Mouse (Mus musculus): Measurements from ENCODE around the gene Rnf216. TPM values are rescaled to one million over a fixed set of nuclear protein-coding genes. Genes with fewer than 3 reads are reported as not detected.

Rnf216 gene
- total and polyA plus RNA-seq, 3 experiments, result 15.5 to 30.7 (median 18.2) TPM

DNA sequence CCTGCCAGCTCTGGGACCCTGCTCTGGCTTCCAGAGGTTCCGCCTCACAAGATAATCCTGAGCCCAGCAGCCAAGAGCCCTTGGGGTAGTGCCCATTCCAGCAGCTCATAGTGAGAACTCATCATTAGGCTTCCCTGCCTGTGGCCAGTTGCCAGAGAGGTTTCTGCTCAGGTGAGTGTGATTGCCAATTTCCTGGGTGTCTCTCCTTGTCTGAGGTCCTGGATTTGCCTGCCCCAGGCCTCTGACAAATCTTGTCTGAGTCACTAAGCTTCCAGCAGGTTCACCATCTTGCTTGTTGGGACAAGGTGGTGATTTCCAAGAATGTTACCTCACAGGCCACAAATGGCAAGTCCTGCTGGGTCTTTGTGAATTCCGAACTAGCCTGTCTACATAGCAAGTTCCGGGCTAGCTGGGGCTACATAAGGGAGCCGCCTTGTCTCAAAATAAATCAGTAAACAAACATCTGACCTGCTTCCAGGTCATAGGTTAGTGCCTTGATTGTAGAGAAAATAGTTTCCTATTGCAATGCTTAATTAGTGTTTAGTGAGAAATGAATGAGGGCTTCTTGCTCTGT lies 12.1 kb upstream of the Rnf216 start:
- no peaks in the 10 kb centered on the region for H3K9me3 ChIP-seq (replicated peaks; ENCODE audit: low read length)
- H3K27me3 ChIP-seq (replicated peaks), result peaks cover 5% of the 10 kb centered on the region
- no peak overlapping the region for H3K4me2 ChIP-seq (ENCODE audit: insufficient read depth, low read depth, poor library complexity, severe bottlenecking)
- H3K36me3 ChIP-seq (replicated peaks in 1 of 2; ENCODE audit: control insufficient read depth in 1 of 2, insufficient read depth in 1 of 2, low read length in 1 of 2), result no peaks in the 10 kb centered on the region
- no peaks in the 10 kb centered on the region for H3K79me2 ChIP-seq (replicated peaks; ENCODE audit: control insufficient read depth, extremely low read depth, insufficient read depth, poor library complexity, severe bottlenecking)
- dilution Hi-C loops (cut with MboI; ENCODE audit: extremely low pct_ligation_motif_present, extremely low pct_unique_long_range_greater_than_20kb, low sequenced_read_pairs) (no loop called here), in situ Hi-C loops (cut with MboI; ENCODE audit: low pct_ligation_motif_present, low pct_unique_long_range_greater_than_20kb, low sequenced_read_pairs) (no loop called here)
- no peak for TF ChIP-seq RAD21 (IDR thresholded peaks at IDR 0.05; ENCODE audit: low read depth, low read length)
- no peak for TF ChIP-seq HCFC1 (IDR thresholded peaks at IDR 0.05; ENCODE audit: low read depth, low read length)
- no peak for TF ChIP-seq USF2 (conservative IDR thresholded peaks at IDR 0.05; ENCODE audit: low read depth, low read length)
- no peak for TF ChIP-seq PAX5 (IDR thresholded peaks at IDR 0.05; ENCODE audit: low read length)
- TF ChIP-seq CHD1 (IDR thresholded peaks at IDR 0.05; ENCODE audit: low read depth, low read length), result no peak
- TF ChIP-seq POLR2AphosphoS2 (IDR thresholded peaks at IDR 0.05; ENCODE audit: low read depth, low read length), result no peak
- no peak for TF ChIP-seq MXI1 (IDR thresholded peaks at IDR 0.05; ENCODE audit: low read depth, low read length)
- no peak for TF ChIP-seq SIN3A (IDR thresholded peaks at IDR 0.05; ENCODE audit: low read length)
- no peak for TF ChIP-seq JUN (IDR thresholded peaks at IDR 0.05; ENCODE audit: insufficient read depth, low read depth, low read length)
- H3K27ac ChIP-seq (ENCODE audit: insufficient read depth, low read depth), result no peak overlapping the region
- H3K4me1 ChIP-seq (ENCODE audit: control insufficient read depth in 1 of 2, insufficient read depth in 2 of 2), result peaks cover 0 to 4% of the 10 kb centered on the region in 2 experiments; a peak in 1 of 4 replicates
- H3K4me3 ChIP-seq (replicated peaks in 1 of 3; ENCODE audit: low read depth in 2 of 3, low read length in 2 of 3, poor library complexity in 1 of 3), result no peak overlapping the region
- DNase-seq (ENCODE audit: extremely low read depth), result no peak
- no peak overlapping the region for H3K9ac ChIP-seq (ENCODE audit: insufficient read depth, low read depth)

DNA sequence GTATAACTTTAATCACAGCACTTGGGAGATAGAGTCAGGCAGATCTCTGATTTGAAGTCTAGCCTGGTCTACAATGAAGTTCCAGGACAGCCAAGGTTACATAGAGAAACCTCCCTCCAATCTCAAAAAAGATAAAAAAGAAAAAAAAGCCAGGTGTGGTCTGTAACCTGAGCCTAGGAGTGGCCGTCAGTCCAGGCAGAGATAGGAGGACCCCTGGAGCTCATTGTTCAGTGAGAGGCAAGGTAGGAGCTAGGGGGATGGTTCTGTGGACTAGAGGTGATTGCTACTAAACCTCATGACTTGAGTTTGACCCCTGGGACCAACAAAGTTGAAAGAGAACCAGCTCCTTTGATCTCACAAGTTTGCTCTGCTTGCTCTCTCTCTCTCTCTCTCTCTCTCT lies 9.9 kb upstream of the Rnf216 start:
- peaks cover 0 to 4% of the 10 kb centered on the region in 2 experiments; a peak in 1 of 4 replicates for H3K4me1 ChIP-seq (ENCODE audit: control insufficient read depth in 1 of 2, insufficient read depth in 2 of 2)
- dilution Hi-C loops (cut with MboI; ENCODE audit: extremely low pct_ligation_motif_present, extremely low pct_unique_long_range_greater_than_20kb, low sequenced_read_pairs), result no loop called here
- no peaks in the 10 kb centered on the region for H3K79me2 ChIP-seq (replicated peaks; ENCODE audit: control insufficient read depth, extremely low read depth, insufficient read depth, poor library complexity, severe bottlenecking)
- no peak overlapping the region for H3K4me2 ChIP-seq (ENCODE audit: insufficient read depth, low read depth, poor library complexity, severe bottlenecking)
- in situ Hi-C loops (cut with MboI; ENCODE audit: low pct_ligation_motif_present, low pct_unique_long_range_greater_than_20kb, low sequenced_read_pairs), result no loop called here
- H3K9me3 ChIP-seq (replicated peaks; ENCODE audit: low read length), result peaks cover under 1% of the 10 kb centered on the region
- H3K27me3 ChIP-seq (replicated peaks), result peaks cover 5% of the 10 kb centered on the region
- H3K27ac ChIP-seq (ENCODE audit: insufficient read depth, low read depth), result no peak overlapping the region
- no peak for DNase-seq (ENCODE audit: extremely low read depth)
- no peak overlapping the region for H3K9ac ChIP-seq (ENCODE audit: insufficient read depth, low read depth)
- H3K4me3 ChIP-seq (replicated peaks in 1 of 3; ENCODE audit: low read depth in 2 of 3, low read length in 2 of 3, poor library complexity in 1 of 3), result no peak overlapping the region
- TF ChIP-seq KAT2A (IDR thresholded peaks at IDR 0.05; ENCODE audit: insufficient replicate concordance, low read length), result no peak
- no peak for TF ChIP-seq JUN (IDR thresholded peaks at IDR 0.05; ENCODE audit: insufficient read depth, low read depth, low read length)
- no peak for TF ChIP-seq SMC3 (IDR thresholded peaks at IDR 0.05; ENCODE audit: low read depth, low read length)
- no peak for TF ChIP-seq CHD2 (IDR thresholded peaks at IDR 0.05; ENCODE audit: low read length)
- TF ChIP-seq ETS1 (conservative IDR thresholded peaks at IDR 0.05; ENCODE audit: low read depth, low read length), result no peak
- no peaks in the 10 kb centered on the region for H3K36me3 ChIP-seq (replicated peaks in 1 of 2; ENCODE audit: control insufficient read depth in 1 of 2, insufficient read depth in 1 of 2, low read length in 1 of 2)

DNA sequence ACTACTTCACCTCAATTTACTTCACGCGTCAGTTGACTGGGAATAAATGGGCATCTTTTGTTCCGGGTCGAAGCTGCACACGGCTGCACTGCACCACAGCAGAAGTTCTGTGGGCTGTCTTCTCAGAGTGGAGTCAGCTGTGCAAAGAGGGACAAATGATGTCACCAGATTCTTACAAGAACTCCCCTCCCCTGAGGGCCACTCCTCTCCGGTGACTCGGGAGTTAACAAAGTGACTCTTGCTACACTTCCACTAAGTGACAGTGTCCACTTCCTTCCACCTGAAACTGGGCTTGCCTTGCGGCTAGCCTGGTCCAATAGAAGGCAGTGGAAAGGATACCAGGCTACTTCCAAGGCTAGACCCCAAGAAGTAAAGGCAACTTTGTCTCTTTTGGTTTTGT lies 9.3 kb upstream of the Rnf216 start:
- no peak for DNase-seq (ENCODE audit: extremely low read depth)
- Histone ChIP-seq H3K36me3 (replicated peaks in 1 of 2; ENCODE audit: control insufficient read depth in 1 of 2, insufficient read depth in 1 of 2, low read length in 1 of 2) (no peaks in the 10 kb centered on the region), H3K27me3 (replicated peaks) (peaks cover 5% of the 10 kb centered on the region), H3K4me2 (ENCODE audit: insufficient read depth, low read depth, poor library complexity, severe bottlenecking) (no peak overlapping the region), H3K4me1 (ENCODE audit: control insufficient read depth in 1 of 2, insufficient read depth in 2 of 2) (peaks cover 0 to 4% of the 10 kb centered on the region in 2 experiments; a peak in 1 of 4 replicates), H3K27ac (ENCODE audit: insufficient read depth, low read depth) (no peak overlapping the region), H3K79me2 (replicated peaks; ENCODE audit: control insufficient read depth, extremely low read depth, insufficient read depth, poor library complexity, severe bottlenecking) (no peaks in the 10 kb centered on the region), H3K4me3 (replicated peaks in 1 of 3; ENCODE audit: low read depth in 2 of 3, low read length in 2 of 3, poor library complexity in 1 of 3) (no peak overlapping the region), H3K9ac (ENCODE audit: insufficient read depth, low read depth) (no peak overlapping the region), H3K9me3 (replicated peaks; ENCODE audit: low read length) (peaks cover 5% of the 10 kb centered on the region)
- dilution Hi-C loops (cut with MboI; ENCODE audit: extremely low pct_ligation_motif_present, extremely low pct_unique_long_range_greater_than_20kb, low sequenced_read_pairs) (no loop called here), in situ Hi-C loops (cut with MboI; ENCODE audit: low pct_ligation_motif_present, low pct_unique_long_range_greater_than_20kb, low sequenced_read_pairs) (no loop called here)
- TF ChIP-seq ZNF384 (IDR thresholded peaks at IDR 0.05; ENCODE audit: low read depth, low read length) (no peak), ETS1 (conservative IDR thresholded peaks at IDR 0.05; ENCODE audit: low read depth, low read length) (0 out of 2 replicates have a peak, but pooled peaks have one; percentile 12), PAX5 (IDR thresholded peaks at IDR 0.05; ENCODE audit: low read length) (no peak), ZMIZ1 (IDR thresholded peaks at IDR 0.05; ENCODE audit: low read depth, low read length) (no peak), UBTF (IDR thresholded peaks at IDR 0.05; ENCODE audit: low read depth, low read length) (no peak)

Data from CH12.LX (cell line).